Mouse (Mus musculus): ENCODE measurements around the gene Togaram2. TPM values are rescaled to one million over a fixed set of nuclear protein-coding genes. Genes with fewer than 3 reads are reported as not detected.
"Not testable (repeated sequence)": the region's sequence is repeated elsewhere in the genome, so short reads cannot be mapped to it uniquely, and the experiment has no call there.

The Togaram2 gene
- total RNA-seq, 4 experiments from 2014 or later = 0.19 to 0.28 TPM; not detected in 2

DNA sequence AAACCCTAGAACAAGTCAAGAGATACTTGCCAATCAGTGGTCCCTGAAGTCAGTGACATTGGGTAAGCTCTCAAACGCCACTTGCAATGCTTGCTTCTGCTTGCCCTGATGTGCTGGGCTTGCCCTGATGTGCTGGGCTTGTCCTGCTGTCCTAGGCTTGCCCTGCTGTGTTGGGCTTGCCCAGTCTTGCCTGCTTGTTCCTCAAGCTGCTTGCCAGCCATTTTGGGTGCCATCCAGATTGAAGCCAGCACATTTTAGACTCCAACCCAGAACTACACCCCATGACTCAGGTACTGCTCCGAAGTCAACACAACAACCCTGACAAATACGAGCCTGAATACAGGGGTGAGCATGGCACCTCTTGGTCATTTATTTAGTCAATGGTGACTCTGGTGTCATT lies 69.1 kb downstream of the Togaram2 start:
- DNase-seq = no peak

DNA sequence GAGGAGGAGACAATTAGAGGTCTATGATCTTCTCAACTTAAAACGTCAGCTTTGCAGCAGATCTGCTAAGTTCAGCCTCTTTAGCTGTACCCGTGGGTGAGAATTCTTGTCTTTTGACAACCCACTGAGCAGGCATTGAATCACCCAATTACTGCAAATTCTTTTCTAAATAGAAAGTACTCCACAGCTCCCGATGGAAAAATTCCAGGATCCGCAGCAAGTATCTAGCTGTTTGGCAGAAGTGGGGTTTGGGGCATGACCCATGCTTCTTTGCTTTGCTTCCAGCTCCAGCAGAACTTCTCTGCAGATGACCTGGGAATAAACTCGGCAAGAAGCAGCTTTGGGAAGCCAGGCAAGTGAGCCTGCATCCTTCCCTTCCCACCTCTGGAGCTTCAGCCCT lies 69.9 kb downstream of the Togaram2 start:
- no peak for DNase-seq

DNA sequence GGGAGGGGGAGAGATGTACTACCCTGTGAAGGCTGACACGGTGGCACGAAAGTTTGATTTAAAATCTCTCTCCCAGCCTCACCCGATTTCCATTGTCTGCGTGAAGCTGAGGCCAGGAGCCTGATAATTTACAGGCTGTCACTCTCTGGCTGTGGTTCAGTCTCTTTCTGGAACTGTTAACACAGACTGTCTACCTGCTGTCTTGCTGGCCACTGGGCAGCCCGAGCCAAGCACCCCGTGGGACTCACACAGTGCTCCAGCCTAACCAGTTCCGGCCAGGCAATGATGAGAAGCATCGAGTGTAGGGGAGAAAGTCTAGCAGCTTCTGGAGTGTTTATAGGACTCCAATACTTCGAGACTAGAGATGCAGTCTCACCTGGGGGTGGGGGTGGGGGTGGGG lies 73.1 kb downstream of the Togaram2 start:
- no peak for DNase-seq

GRCm38 (mm10) chr17:71747561-71747960 lies 74.5 kb downstream of the Togaram2 start:
- no peak for DNase-seq

DNA sequence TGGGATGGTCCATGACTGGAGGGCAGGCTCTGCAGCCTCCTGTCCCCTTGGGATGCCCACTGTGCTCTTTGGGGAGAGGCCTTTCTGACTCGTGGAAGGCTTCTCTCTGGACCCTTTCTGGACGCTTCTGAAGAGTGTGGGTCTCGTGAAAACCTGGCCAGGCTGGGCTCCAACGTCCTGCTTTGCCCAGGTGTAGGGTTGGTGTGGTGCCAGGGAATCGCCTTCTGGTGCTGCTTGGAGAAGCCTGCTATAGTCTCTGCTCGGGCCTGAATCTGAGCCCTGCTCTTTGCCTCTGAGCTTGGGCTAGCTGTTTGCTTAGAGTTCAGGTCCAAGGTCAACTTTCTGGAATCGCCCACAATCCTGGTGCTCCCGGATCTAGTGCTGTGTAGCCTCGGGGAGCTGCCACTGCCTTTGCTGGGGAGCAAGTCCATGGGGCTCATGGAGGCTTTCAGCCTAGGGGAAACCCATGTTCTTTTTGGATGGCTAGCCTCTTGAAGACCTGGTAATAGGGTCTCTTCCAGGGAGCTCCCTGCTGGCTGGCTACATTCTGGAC lies 76.6 kb downstream of the Togaram2 start:
- DNase-seq = no peak

DNA sequence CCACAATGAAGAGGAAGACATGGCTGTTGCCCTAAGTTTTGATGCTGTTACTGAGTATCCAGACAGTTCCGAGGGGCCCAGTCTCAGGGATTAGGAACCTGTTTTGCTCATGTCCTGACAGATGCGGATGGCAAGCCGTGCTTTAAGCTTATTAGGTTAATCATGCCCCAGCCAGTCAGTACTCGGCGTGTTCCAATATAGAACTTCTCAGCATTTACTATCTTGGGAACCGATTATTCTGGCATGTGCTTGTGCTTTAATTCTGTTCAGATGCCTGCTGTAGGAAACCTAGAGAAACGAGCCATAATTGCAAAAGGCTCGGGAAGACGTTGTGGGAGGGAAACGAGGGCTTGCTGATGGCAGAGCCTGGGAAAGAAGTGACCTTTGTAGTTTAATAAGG lies 79.8 kb downstream of the Togaram2 start, which contains the start of gene Pcare:
Pcare (minus strand) TSS at position 64 of the 400 bp plus-strand sequence.
- no peak for DNase-seq

DNA sequence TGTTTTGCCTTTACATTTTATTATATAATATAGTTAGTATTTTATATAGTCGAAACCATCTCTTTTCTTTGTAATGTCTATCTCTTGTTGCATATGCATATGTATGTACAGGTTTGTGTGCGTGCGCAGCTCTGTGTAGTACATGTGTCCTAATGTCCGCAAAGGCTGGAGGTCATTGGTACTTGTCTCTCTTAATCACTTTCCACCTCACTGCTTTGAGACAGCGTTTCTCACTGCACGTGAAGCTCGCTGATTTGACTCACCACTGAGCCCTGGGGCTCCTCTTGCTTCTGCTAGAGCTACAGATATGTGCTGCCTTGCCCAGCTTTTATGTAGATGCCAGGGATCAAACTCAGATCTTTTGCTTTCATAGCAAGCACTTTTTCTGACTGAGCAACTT lies 87.5 kb downstream of the Togaram2 start:
- no peak for DNase-seq

- not testable (repeated sequence) for DNase-seq
These were observed 95.1 kb downstream of the Togaram2 start, which contains the start of gene Clip4 for GRCm38 (mm10) chr17:71768173-71768572. Clip4 (plus strand) TSS chr17:71768473.

DNA sequence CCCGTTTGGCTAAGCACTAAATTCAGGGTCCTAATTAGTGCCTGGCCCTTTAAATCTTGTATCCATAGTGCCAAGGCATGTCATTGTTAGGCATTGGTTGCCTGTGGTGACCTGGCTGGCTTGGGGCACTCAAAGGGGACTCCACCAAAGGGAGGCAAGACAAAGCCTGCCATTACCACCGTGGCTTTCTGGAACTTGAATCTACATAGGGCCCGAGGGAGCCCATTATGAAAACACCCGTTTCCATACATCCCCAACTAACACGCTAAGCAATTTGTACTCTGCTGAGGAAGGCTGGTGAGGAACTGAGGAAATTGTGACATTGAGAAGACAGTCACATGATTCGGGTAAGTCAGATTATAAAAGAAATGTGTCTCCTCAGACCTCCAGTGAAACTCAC lies 96.5 kb downstream of the Togaram2 start:
- no peak for DNase-seq

DNA sequence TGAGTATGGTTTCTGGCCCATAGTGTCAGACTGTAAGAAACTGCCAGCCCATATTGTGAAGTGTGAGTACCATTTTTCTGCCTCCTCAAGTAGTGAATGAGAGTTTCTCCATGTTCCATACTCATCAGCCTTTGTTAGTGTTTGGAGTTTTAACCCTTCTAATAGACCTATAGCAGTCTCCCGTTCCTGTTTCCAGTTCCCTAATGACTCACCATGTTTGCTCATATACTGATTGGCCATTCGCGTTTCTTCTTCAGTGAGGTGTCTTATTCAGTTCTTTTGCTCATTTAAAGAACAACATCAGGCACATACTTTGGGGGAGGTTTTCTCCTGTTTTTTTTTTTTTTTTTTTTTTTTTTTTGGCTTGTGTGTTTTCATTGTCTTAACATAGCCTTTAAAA lies 97.6 kb downstream of the Togaram2 start:
- no peak for DNase-seq

- no peak for DNase-seq
These were observed 101.1 kb downstream of the Togaram2 start for GRCm38 (mm10) chr17:71774173-71774572.

GRCm38 (mm10) chr17:71775279-71775678 lies 102.2 kb downstream of the Togaram2 start:
- no peak for DNase-seq

- no peak for DNase-seq
These were observed 105.6 kb downstream of the Togaram2 start for GRCm38 (mm10) chr17:71778696-71779095.

Other genes starting within 250 kb of the Togaram2 start
- gene Gm4707, start 213.3 kb upstream of the Togaram2 start, total RNA-seq (2022) = 1 to 10 TPM; 1.1 to 5.3 (median 2.0) TPM
- 10 to 100 TPM; 35.0 to 56.7 (median 47.4) TPM for gene Smchd1, start 197.9 kb upstream of the Togaram2 start, total RNA-seq (2022)
- gene Ndc80, start 146.4 kb upstream of the Togaram2 start, total RNA-seq (2022) = 1 to 10 TPM in 2 of 4 experiments, under 1 TPM in 2; 0.67 to 1.5 (median 0.99) TPM
- gene Spdya, start 121.2 kb upstream of the Togaram2 start, total RNA-seq (2022) = 1 to 10 TPM in 2 of 4 experiments, under 1 TPM in 2; 0.49 to 1.9 (median 1.3) TPM
- 10 to 100 TPM; 41.7 to 62.5 (median 54.4) TPM for gene Wdr43, start 57.4 kb upstream of the Togaram2 start, total RNA-seq (2022)
- gene Pcare, start 79.6 kb downstream of the Togaram2 start, total RNA-seq (2022) = not detected
- gene Clip4, start 95.2 kb downstream of the Togaram2 start, total RNA-seq (2022) = 10 to 100 TPM; 17.2 to 42.7 (median 29.7) TPM